Mouse (Mus musculus) CH12.LX (cell line): ENCODE results near the gene Mien1.

Experiments
- CTCF ChIP-seq, 2 experiments: IDR thresholded peaks in 1 of 2; conservative IDR thresholded peaks in 1 of 2; 2 replicates each; pipeline ENCODE4 v1.5.1; 2011 to 2012; ENCODE audit warnings: low read depth in 2 of 2, low read length in 2 of 2, improper control_type of control experiment in 1 of 2, inconsistent platforms in 1 of 2, mild to moderate bottlenecking in 1 of 2, moderate library complexity in 1 of 2
- MAZ ChIP-seq: IDR thresholded peaks from 2 replicates; pipeline ENCODE4 v1.6.1; 2012; ENCODE audit warnings: low read depth, mild to moderate bottlenecking, inconsistent platforms, low read length, improper control_type of control experiment, moderate library complexity
- NRF1 ChIP-seq: IDR thresholded peaks from 2 replicates; pipeline ENCODE4 v1.6.1; 2014; ENCODE audit warnings: low read depth, mild to moderate bottlenecking, inconsistent platforms, low read length, improper control_type of control experiment, moderate library complexity

DNA sequence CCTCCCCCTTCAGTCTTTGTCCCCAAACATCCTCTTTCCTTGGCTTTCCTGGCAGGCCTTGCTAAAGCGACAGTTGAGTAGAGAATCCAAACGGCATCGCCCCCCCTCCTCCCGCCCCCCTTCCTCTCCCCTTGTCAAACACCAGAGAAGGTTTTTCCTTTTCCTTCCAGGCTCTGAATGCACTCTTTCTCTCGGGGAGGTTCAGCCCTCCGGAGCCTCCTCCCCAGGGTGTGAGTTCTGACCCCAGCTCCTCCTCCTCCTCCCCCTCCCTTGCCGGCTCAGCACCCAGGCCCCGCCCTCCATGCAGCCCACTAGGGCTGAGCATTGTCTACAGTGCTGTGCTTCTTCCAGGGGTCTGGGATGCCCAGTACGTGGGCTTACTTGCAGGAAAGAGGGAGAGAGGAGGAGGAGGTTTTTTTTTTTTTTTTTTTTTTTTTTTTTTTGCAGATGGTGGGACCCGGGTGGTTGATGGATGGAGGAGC is 29.4 kb downstream of the Mien1 start:
- no peak for TF ChIP-seq MAZ
- no peak for TF ChIP-seq CTCF (conservative IDR thresholded peaks at IDR 0.05 in 1 of 2, IDR thresholded peaks at IDR 0.05 in 1 of 2; ENCODE audit: low read depth in 2 of 2, low read length in 2 of 2)
- TF ChIP-seq NRF1: no peak
